Mouse (Mus musculus) G1E (cell line): ENCODE results near the gene Mcrip2. TPM values are rescaled to one million over a fixed set of nuclear protein-coding genes. Genes with fewer than 3 reads are reported as not detected.

Experiments
- ATAC-seq: 2 replicates; pipeline ENCODE4 v1.8.0; 2016; ENCODE audit warnings: mild to moderate bottlenecking; ENCODE audit not compliant: insufficient number of reproducible peaks, poor library complexity, low FRiP score, severe bottlenecking; ENCODE audit errors: extremely low read depth
- DNase-seq: peaks from one replicate; pipeline ENCODE4 v3.0.0; 2012; ENCODE audit warnings: low spot score
- H3K27me3 ChIP-seq: 2 replicates; pipeline ENCODE4 v1.6.1; 2012; ENCODE audit warnings: mild to moderate bottlenecking, low read length, inconsistent platforms; ENCODE audit not compliant: insufficient read depth
- H3K36me3 ChIP-seq: replicated peaks from 2 replicates; pipeline ENCODE3; 2012; ENCODE audit warnings: mild to moderate bottlenecking, inconsistent platforms
- H3K4me1 ChIP-seq: 2 replicates; pipeline ENCODE4 v1.6.1; 2012; ENCODE audit warnings: low read depth, low read length, inconsistent platforms, mixed read lengths; ENCODE audit not compliant: insufficient read depth
- H3K4me3 ChIP-seq: 2 replicates; pipeline ENCODE4 v1.5.1; 2012; ENCODE audit warnings: low read depth, mild to moderate bottlenecking, inconsistent platforms, low read length, moderate library complexity, mixed read lengths
- H3K9me3 ChIP-seq: replicated peaks from 2 replicates; pipeline ENCODE4 v1.6.1; 2012; ENCODE audit warnings: inconsistent platforms
- CTCF ChIP-seq: IDR thresholded peaks from 2 replicates; pipeline ENCODE4 v1.5.1; 2012; ENCODE audit warnings: low read depth, low read length, inconsistent platforms, mixed read lengths
- GATA1 ChIP-seq: IDR thresholded peaks from 2 replicates; pipeline ENCODE4 v1.6.1; 2012; ENCODE audit warnings: borderline replicate concordance, low read length, inconsistent platforms, mixed read lengths
- GATA2 ChIP-seq: IDR thresholded peaks from 2 replicates; pipeline ENCODE4 v1.6.1; 2012; ENCODE audit warnings: low read depth, low read length, inconsistent platforms, borderline replicate concordance
- POLR2AphosphoS5 ChIP-seq: IDR thresholded peaks from 2 replicates; pipeline ENCODE4 v1.6.1; 2012; ENCODE audit warnings: low read depth, low read length, inconsistent platforms; ENCODE audit not compliant: insufficient replicate concordance
- TAL1 ChIP-seq: conservative IDR thresholded peaks from 2 replicates; pipeline ENCODE4 v1.6.1; 2012; ENCODE audit warnings: low read depth, low read length, inconsistent platforms, mixed read lengths
- polyA plus RNA-seq: library from polyadenylated mRNA; stranded (reverse); fragments of >175 nt; gene quantifications from 2 replicates; pipeline ENCODE4 v1.2.3, GENCODE M21; 2012
- total RNA-seq, 2 experiments: library from RNA; stranded (forward) in 1 of 2; stranded (reverse) in 1 of 2; fragments of 200-1000 nt in 1 of 2; fragments of >200 nt in 1 of 2; fragmentation: Nextera tagmentation in 1 of 2; gene quantifications; 2 replicates each; pipeline ENCODE4 v1.2.3; 2014 to 2017

Mcrip2 gene
- total and polyA plus RNA-seq, 3 experiments, result 4.4 to 77.6 (median 8.7) TPM

GRCm38 (mm10) chr17:25895415-25895814, 26.9 kb upstream of the Mcrip2 start:
- Histone ChIP-seq H3K4me1 (peaks cover 13% of the 10 kb centered on the region), H3K36me3 (peaks cover 48% of the 10 kb centered on the region), H3K9me3 (peaks cover under 1% of the 10 kb centered on the region; the same call in 1 of the 2 replicates), H3K4me3 (no peak overlapping the region), H3K27me3 (no peaks in the 10 kb centered on the region)
- ATAC-seq (no peak), DNase-seq (no peak)
- TF ChIP-seq TAL1, result no peak
- TF ChIP-seq GATA2, result no peak
- no peak for TF ChIP-seq CTCF
- no peak for TF ChIP-seq GATA1
- no peak for TF ChIP-seq POLR2AphosphoS5

GRCm38 (mm10) chr17:25893975-25894617, 25.5 kb upstream of the Mcrip2 start:
- ATAC-seq, result no peak
- Histone ChIP-seq H3K4me1 (peaks cover 13% of the 10 kb centered on the region), H3K36me3 (peaks cover 50% of the 10 kb centered on the region), H3K4me3 (no peak overlapping the region), H3K9me3 (no peaks in the 10 kb centered on the region), H3K27me3 (no peaks in the 10 kb centered on the region)
- peak; percentile 67 for DNase-seq
- TF ChIP-seq CTCF (peak; percentile 89), GATA1 (no peak), POLR2AphosphoS5 (no peak), TAL1 (no peak), GATA2 (no peak)

GRCm38 (mm10) chr17:25888837-25889236, 20.3 kb upstream of the Mcrip2 start:
- no peak for DNase-seq
- no peaks in the 10 kb centered on the region for H3K27me3 ChIP-seq
- no peak overlapping the region for H3K4me3 ChIP-seq
- H3K4me1 ChIP-seq, result peaks cover 12% of the 10 kb centered on the region
- peaks cover 78% of the 10 kb centered on the region for H3K36me3 ChIP-seq
- no peak for ATAC-seq
- no peaks in the 10 kb centered on the region for H3K9me3 ChIP-seq
- no peak for TF ChIP-seq POLR2AphosphoS5

GRCm38 (mm10) chr17:25887467-25887866, 18.9 kb upstream of the Mcrip2 start:
- Histone ChIP-seq H3K4me3 (no peak overlapping the region), H3K9me3 (no peaks in the 10 kb centered on the region), H3K36me3 (peaks cover 89% of the 10 kb centered on the region), H3K27me3 (no peaks in the 10 kb centered on the region), H3K4me1 (peaks cover 12% of the 10 kb centered on the region)
- TF ChIP-seq GATA2, result no peak
- TF ChIP-seq TAL1, result no peak
- TF ChIP-seq POLR2AphosphoS5, result no peak
- TF ChIP-seq GATA1, result no peak
- no peak for TF ChIP-seq CTCF
- ATAC-seq, result no peak
- no peak for DNase-seq

- no peak for DNase-seq
Observed at GRCm38 (mm10) chr17:25886806-25887205, 18.2 kb upstream of the Mcrip2 start.

GRCm38 (mm10) chr17:25885636-25886035, 17.1 kb upstream of the Mcrip2 start:
- H3K36me3 ChIP-seq, result peaks cover 98% of the 10 kb centered on the region
- no peak for DNase-seq

More at GRCm38 (mm10) chr17:25886806-25887205, 18.2 kb upstream of the Mcrip2 start:
- Histone ChIP-seq H3K27me3 (no peaks in the 10 kb centered on the region), H3K36me3 (peaks cover 96% of the 10 kb centered on the region), H3K4me3 (no peak overlapping the region), H3K9me3 (no peaks in the 10 kb centered on the region), H3K4me1 (peaks cover 12% of the 10 kb centered on the region)
- ATAC-seq, result no peak
- TF ChIP-seq GATA2 (no peak), GATA1 (no peak), TAL1 (no peak), POLR2AphosphoS5 (no peak), CTCF (no peak)

More at GRCm38 (mm10) chr17:25885636-25886035, 17.1 kb upstream of the Mcrip2 start:
- H3K27me3 ChIP-seq, result no peaks in the 10 kb centered on the region
- H3K9me3 ChIP-seq, result no peaks in the 10 kb centered on the region
- ATAC-seq, result no peak
- H3K4me3 ChIP-seq, result no peak overlapping the region
- peaks cover 12% of the 10 kb centered on the region for H3K4me1 ChIP-seq
- TF ChIP-seq TAL1 (no peak), GATA1 (no peak), CTCF (no peak), POLR2AphosphoS5 (no peak), GATA2 (no peak)
